18 mouse cellular contexts compared by ENCODE assay signal in the genomic region with DNA sequence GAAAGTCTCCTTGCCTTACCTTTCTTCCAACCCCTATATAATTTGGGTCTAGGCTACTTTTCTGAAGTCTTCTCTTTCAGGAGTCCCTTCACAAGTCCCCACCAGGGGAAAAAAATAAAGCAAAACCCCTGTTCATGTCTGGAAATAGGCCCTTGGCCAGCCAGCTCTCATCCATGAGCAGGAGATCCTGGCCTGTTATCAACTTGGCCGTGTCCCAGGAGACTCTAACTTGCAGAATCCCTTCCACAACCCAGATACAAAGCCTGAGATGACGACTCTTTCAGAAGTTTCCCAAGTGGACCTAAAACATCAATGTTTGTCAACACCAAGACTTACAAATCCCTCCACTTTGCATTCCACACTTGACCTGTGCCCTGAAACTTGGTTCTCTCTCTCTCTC.
DNase-seq lines count a peak whose midpoint lies in the region; ATAC-seq lines count a peak whose summit lies in the region.
"Had no signal": no experiment of that assay in that cellular context is flagged by ENCODE, and none has a peak within 500 bp of the region (broad histone marks: within the 10 kb centered on the region; RNA-seq: fewer than 3 reads in every experiment).

No protein-coding gene starts in this region.

- WGBS in kidney, embryonic 15.5 days = 75% methylated on average over 2 of the region's 2 CpGs

- DNase-seq in gastrocnemius, postnatal 10 days = peak; percentile 18
- no peak for DNase-seq in gastrocnemius, adult 18-20 months (ENCODE audit: low spot score)
- DNase-seq in kidney, postnatal 4 days = peak; percentile 71 to 73
- peak; percentile 31 for DNase-seq in urinary bladder, postnatal 14 days (ENCODE audit: low spot score)
- no peak for DNase-seq in urinary bladder, adult 18-20 months (ENCODE audit: low spot score in 2 of 2)
- DNase-seq in c-Kit-positive CD71-positive TER-119-positive erythroid progenitor cells, embryonic 14.5 days (ENCODE audit: low spot score) = no peak
- DNase-seq: adrenal gland, postnatal 14 days; cerebellum, adult 11-12 months; forebrain, postnatal 0 days; kidney, adult 18-20 months; kidney, postnatal 36 days; liver, embryonic 13.5 days; midbrain, embryonic 14.5 days had no signal

- H3K9me3 ChIP-seq in kidney, embryonic 15.5 days (replicated peaks) = 0 out of 2 replicates have a peak, but pooled peaks cover 4% of the 10 kb centered on the region
- H3K9me3 ChIP-seq: embryonic facial prominence, embryonic 12.5 days; liver, embryonic 13.5 days had no signal

- no peak overlapping the region for H3K9ac ChIP-seq in kidney, embryonic 15.5 days
- H3K9ac ChIP-seq: embryonic facial prominence, embryonic 12.5 days; forebrain, postnatal 0 days; heart, embryonic 13.5 days; hindbrain, embryonic 14.5 days; liver, embryonic 13.5 days had no signal

- no peak for ATAC-seq in kidney, embryonic 15.5 days (replicated peaks; ENCODE audit: low FRiP score)
- ATAC-seq: forebrain, postnatal 0 days; inflammation-experienced regulatory T-cells, adult 6 months had no signal

- H3K36me3 ChIP-seq in kidney, embryonic 15.5 days = no peaks in the 10 kb centered on the region
- H3K36me3 ChIP-seq: embryonic facial prominence, embryonic 12.5 days; heart, embryonic 13.5 days; liver, embryonic 13.5 days had no signal

- no peak overlapping the region for H3K4me3 ChIP-seq in kidney, embryonic 15.5 days (replicated peaks)
- H3K4me3 ChIP-seq: embryonic facial prominence, embryonic 12.5 days; heart, embryonic 13.5 days; liver, embryonic 13.5 days had no signal

- no peaks in the 10 kb centered on the region for H3K27me3 ChIP-seq in kidney, embryonic 15.5 days
- H3K27me3 ChIP-seq: embryonic facial prominence, embryonic 12.5 days; heart, embryonic 13.5 days; liver, embryonic 13.5 days had no signal

- no peak overlapping the region for H3K4me2 ChIP-seq in kidney, embryonic 15.5 days
- H3K4me2 ChIP-seq: embryonic facial prominence, embryonic 12.5 days; heart, embryonic 13.5 days; hindbrain, embryonic 14.5 days; liver, embryonic 13.5 days had no signal

- no peaks in the 10 kb centered on the region for H3K4me1 ChIP-seq in kidney, embryonic 15.5 days
- H3K4me1 ChIP-seq: embryonic facial prominence, embryonic 12.5 days; liver, embryonic 13.5 days had no signal

- H3K27ac ChIP-seq in kidney, embryonic 15.5 days = no peak overlapping the region
- H3K27ac ChIP-seq: embryonic facial prominence, embryonic 12.5 days; heart, embryonic 13.5 days; hindbrain, embryonic 14.5 days; liver, embryonic 13.5 days had no signal

Comparison
In these comparisons a context has a peak if more than half of its experiments do, and no peak if none do; other contexts are left out.
1. DNase-seq: peak in gastrocnemius, postnatal 10 days (single experiment), kidney, postnatal 4 days (2 of 2) and urinary bladder, postnatal 14 days (single experiment); none in gastrocnemius, adult 18-20 months (single experiment), urinary bladder, adult 18-20 months (0 of 2) and c-Kit-positive CD71-positive TER-119-positive erythroid progenitor cells, embryonic 14.5 days (single experiment).